Mouse (Mus musculus): ENCODE data around the gene Rpgrip1l. TPM values are rescaled to one million over a fixed set of nuclear protein-coding genes. Genes with fewer than 3 reads are reported as not detected.

Rpgrip1l gene
- polyA plus RNA-seq, 1 experiment, result 1.9 TPM

DNA sequence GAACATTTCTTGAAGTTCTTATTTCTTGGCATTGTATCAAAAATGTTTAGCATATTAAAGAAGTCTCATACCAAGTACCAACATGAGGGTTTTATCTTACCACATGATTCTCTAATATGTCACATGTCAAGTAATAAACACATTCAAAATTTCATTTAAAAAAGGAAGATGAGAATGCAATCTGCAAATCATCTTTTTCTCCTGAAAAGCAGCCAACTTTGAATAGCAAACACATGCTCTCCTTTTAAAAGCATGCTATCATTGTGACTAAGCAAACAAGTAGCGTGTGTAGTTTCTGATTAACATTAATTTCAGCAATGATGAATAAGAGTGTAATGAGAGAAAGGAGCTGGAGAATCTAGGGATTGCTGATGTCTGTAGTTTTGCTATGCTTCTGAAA lies 29.2 kb downstream of the Rpgrip1l start:
- H3K4me1 ChIP-seq (replicated peaks; ENCODE audit: control insufficient read depth, insufficient read depth, low read length), result no peaks in the 10 kb centered on the region
- H3K36me3 ChIP-seq (ENCODE audit: control insufficient read depth, insufficient read depth, low read length), result no peaks in the 10 kb centered on the region
- no peak for TF ChIP-seq CTCF (IDR thresholded peaks at IDR 0.05; ENCODE audit: borderline replicate concordance, control insufficient read depth, extremely low read depth, insufficient read depth, low read length, poor library complexity)
- TF ChIP-seq POLR2A (IDR thresholded peaks at IDR 0.05; ENCODE audit: control insufficient read depth, extremely low read depth, insufficient read depth, low read length, poor library complexity), result no peak
- DNase-seq, result no peak
- H3K27ac ChIP-seq (ENCODE audit: control insufficient read depth, insufficient read depth, low read length), result no peak overlapping the region
- WGBS, result 98% methylated on average over 1 of the region's 1 CpGs
- no peaks in the 10 kb centered on the region for H3K27me3 ChIP-seq (ENCODE audit: control insufficient read depth, insufficient read depth, low read length)
- H3K4me3 ChIP-seq (ENCODE audit: control insufficient read depth, insufficient read depth, low read length), result no peak overlapping the region

DNA sequence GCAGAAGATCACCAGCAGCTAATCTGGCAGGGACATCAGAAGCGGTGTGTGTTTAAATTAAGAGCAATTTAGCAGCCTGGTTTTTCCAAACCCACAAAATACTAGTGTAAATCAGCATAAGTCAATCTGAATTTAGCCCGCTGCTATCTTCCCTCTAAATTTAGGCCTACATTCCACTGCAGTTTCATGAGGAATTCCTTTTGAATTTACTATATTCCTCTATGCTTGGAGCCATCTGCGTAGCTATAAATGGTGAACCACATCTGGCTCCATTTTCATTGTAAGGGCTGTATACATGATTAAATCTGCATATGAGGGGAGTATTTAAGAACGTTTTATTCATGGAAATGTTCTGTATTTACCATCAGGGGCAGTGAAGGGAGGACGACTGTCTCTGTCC lies 30.4 kb downstream of the Rpgrip1l start:
- DNase-seq, result no peak
- WGBS, result 96% methylated on average over 5 of the region's 5 CpGs
- Histone ChIP-seq H3K27me3 (ENCODE audit: control insufficient read depth, insufficient read depth, low read length) (no peaks in the 10 kb centered on the region), H3K4me1 (replicated peaks; ENCODE audit: control insufficient read depth, insufficient read depth, low read length) (no peaks in the 10 kb centered on the region), H3K27ac (ENCODE audit: control insufficient read depth, insufficient read depth, low read length) (no peak overlapping the region), H3K36me3 (ENCODE audit: control insufficient read depth, insufficient read depth, low read length) (no peaks in the 10 kb centered on the region), H3K4me3 (ENCODE audit: control insufficient read depth, insufficient read depth, low read length) (no peak overlapping the region)
- TF ChIP-seq POLR2A (IDR thresholded peaks at IDR 0.05; ENCODE audit: control insufficient read depth, extremely low read depth, insufficient read depth, low read length, poor library complexity) (no peak), CTCF (IDR thresholded peaks at IDR 0.05; ENCODE audit: borderline replicate concordance, control insufficient read depth, extremely low read depth, insufficient read depth, low read length, poor library complexity) (no peak)

DNA sequence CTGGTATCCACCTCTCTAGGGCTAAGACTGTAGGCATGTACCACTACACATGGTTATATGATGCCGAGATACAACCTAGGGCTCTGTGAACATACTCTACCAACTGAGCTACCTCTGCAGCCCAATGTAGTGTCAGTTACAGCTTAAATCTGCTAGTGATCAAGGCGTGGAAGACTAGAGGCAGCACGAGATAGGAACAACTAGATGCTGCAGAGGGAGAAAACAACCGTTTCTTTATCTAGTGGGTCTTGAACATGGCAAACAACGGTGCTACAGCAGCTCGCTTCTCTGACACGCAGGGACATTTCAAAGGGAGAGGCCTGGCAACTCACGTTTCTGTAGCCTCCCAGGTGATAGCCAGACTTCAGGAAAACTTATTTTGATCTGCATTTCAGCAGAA lies 31.5 kb downstream of the Rpgrip1l start:
- TF ChIP-seq CTCF (IDR thresholded peaks at IDR 0.05; ENCODE audit: borderline replicate concordance, control insufficient read depth, extremely low read depth, insufficient read depth, low read length, poor library complexity), result no peak
- no peak for TF ChIP-seq POLR2A (IDR thresholded peaks at IDR 0.05; ENCODE audit: control insufficient read depth, extremely low read depth, insufficient read depth, low read length, poor library complexity)
- 95% methylated on average over 8 of the region's 8 CpGs for WGBS
- DNase-seq, result no peak
- H3K4me3 ChIP-seq (ENCODE audit: control insufficient read depth, insufficient read depth, low read length), result no peak overlapping the region
- no peaks in the 10 kb centered on the region for H3K36me3 ChIP-seq (ENCODE audit: control insufficient read depth, insufficient read depth, low read length)
- H3K4me1 ChIP-seq (replicated peaks; ENCODE audit: control insufficient read depth, insufficient read depth, low read length), result no peaks in the 10 kb centered on the region
- no peak overlapping the region for H3K27ac ChIP-seq (ENCODE audit: control insufficient read depth, insufficient read depth, low read length)
- no peaks in the 10 kb centered on the region for H3K27me3 ChIP-seq (ENCODE audit: control insufficient read depth, insufficient read depth, low read length)

DNA sequence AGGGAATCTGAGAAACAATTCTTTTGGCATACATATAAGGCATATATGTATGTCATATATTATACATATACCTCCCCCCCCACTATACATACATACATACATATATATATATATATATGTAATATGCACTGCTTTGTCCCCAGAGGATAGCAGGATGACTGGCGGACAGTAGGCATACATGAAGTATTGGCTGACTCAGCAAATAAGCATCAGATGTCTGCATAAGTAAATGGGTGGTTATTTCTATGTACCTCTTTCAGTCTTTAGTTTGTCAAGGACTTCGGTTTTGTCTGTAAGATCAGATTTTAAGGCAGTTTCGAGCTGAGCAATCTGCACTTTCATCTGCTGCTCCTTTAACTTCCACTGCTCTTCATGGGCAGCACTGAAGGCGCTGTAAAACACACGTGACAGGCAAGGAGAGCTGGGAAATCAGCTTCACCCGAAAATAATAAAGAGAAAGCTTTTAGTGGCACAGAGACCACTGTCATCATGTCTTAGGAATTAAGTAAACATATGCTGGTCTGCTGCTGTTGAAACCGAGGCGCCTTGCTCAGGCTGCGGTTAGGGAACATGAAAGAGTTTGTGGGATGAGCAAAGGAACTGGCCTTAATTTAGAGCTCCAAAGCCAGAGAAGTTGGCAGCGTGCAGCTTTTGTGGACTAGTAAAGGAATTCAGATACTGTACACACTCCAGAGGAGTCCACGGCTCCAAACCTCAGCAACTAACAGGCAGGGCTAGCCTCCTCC lies 32.4 kb downstream of the Rpgrip1l start:
- Histone ChIP-seq H3K27me3 (ENCODE audit: control insufficient read depth, insufficient read depth, low read length) (no peaks in the 10 kb centered on the region), H3K4me3 (ENCODE audit: control insufficient read depth, insufficient read depth, low read length) (no peak overlapping the region), H3K4me1 (replicated peaks; ENCODE audit: control insufficient read depth, insufficient read depth, low read length) (no peaks in the 10 kb centered on the region), H3K36me3 (ENCODE audit: control insufficient read depth, insufficient read depth, low read length) (no peaks in the 10 kb centered on the region), H3K27ac (ENCODE audit: control insufficient read depth, insufficient read depth, low read length) (no peak overlapping the region)
- DNase-seq, result no peak
- WGBS, result 93% methylated on average over 11 of the region's 11 CpGs
- TF ChIP-seq POLR2A (IDR thresholded peaks at IDR 0.05; ENCODE audit: control insufficient read depth, extremely low read depth, insufficient read depth, low read length, poor library complexity) (no peak), CTCF (IDR thresholded peaks at IDR 0.05; ENCODE audit: borderline replicate concordance, control insufficient read depth, extremely low read depth, insufficient read depth, low read length, poor library complexity) (no peak)

DNA sequence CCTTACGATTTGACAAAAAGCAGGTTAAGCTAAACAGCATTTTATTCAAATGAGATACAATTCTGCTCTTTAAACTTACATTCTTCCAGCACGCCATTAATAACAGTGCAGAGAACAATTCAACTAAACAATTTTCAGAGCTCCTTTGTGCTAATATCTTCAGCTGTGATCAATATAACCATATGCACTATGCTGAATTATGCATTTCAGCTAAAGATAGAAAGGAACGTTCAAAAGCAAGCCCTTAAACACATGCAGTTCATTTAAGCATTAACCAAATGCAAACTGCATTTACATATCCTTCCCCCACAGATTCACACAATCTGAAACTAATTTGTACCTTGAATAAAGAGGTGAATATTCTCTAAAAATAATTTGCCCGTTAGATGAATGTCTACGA lies 35.0 kb downstream of the Rpgrip1l start:
- DNase-seq, result no peak
- Histone ChIP-seq H3K27me3 (ENCODE audit: control insufficient read depth, insufficient read depth, low read length) (no peaks in the 10 kb centered on the region), H3K4me3 (ENCODE audit: control insufficient read depth, insufficient read depth, low read length) (no peak overlapping the region), H3K36me3 (ENCODE audit: control insufficient read depth, insufficient read depth, low read length) (no peaks in the 10 kb centered on the region), H3K27ac (ENCODE audit: control insufficient read depth, insufficient read depth, low read length) (no peak overlapping the region), H3K4me1 (replicated peaks; ENCODE audit: control insufficient read depth, insufficient read depth, low read length) (peaks cover 3% of the 10 kb centered on the region; the same call in 1 of the 2 replicates)
- 92% methylated on average over 5 of the region's 5 CpGs for WGBS
- TF ChIP-seq POLR2A (IDR thresholded peaks at IDR 0.05; ENCODE audit: control insufficient read depth, extremely low read depth, insufficient read depth, low read length, poor library complexity), result no peak
- TF ChIP-seq CTCF (IDR thresholded peaks at IDR 0.05; ENCODE audit: borderline replicate concordance, control insufficient read depth, extremely low read depth, insufficient read depth, low read length, poor library complexity), result no peak

DNA sequence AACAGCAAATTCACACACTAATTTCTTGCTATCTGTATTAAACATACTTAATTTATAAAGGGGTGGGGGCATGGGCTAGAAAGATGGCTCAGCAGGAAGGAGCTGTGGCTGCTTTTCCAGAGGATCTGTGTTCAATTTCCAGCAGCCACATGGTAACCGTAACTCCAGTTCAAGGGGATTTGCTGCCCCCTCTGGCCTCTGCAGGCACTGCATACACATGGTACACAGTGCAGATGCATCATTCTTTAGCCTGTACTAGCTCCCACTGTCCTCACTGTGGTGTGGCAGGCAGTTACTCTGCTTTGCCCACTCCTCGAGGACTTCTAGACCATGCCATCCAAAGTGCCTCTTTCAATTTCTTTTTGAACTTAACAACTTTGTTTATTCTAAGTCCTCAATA lies 36.7 kb downstream of the Rpgrip1l start:
- Histone ChIP-seq H3K27me3 (ENCODE audit: control insufficient read depth, insufficient read depth, low read length) (no peaks in the 10 kb centered on the region), H3K4me1 (replicated peaks; ENCODE audit: control insufficient read depth, insufficient read depth, low read length) (peaks cover 3% of the 10 kb centered on the region; the same call in 1 of the 2 replicates), H3K4me3 (ENCODE audit: control insufficient read depth, insufficient read depth, low read length) (no peak overlapping the region), H3K27ac (ENCODE audit: control insufficient read depth, insufficient read depth, low read length) (no peak overlapping the region), H3K36me3 (ENCODE audit: control insufficient read depth, insufficient read depth, low read length) (no peaks in the 10 kb centered on the region)
- DNase-seq, result peak; percentile 8
- 96% methylated on average over 2 of the region's 2 CpGs for WGBS
- no peak for TF ChIP-seq POLR2A (IDR thresholded peaks at IDR 0.05; ENCODE audit: control insufficient read depth, extremely low read depth, insufficient read depth, low read length, poor library complexity)
- TF ChIP-seq CTCF (IDR thresholded peaks at IDR 0.05; ENCODE audit: borderline replicate concordance, control insufficient read depth, extremely low read depth, insufficient read depth, low read length, poor library complexity), result no peak
